Mouse (Mus musculus) ovary, postnatal 14 days (tissue): ENCODE data around the gene Thsd4.
A peak's percentile ranks its signal among the peaks of the same experiment; 100 is the strongest.

Source experiments
- DNase-seq: peaks from one replicate; pipeline ENCODE4 v3.0.0; 2022; ENCODE audit warnings: low spot score

Thsd4 gene

GRCm38 (mm10) chr9:60521806-60522264, at the start of gene Thsd4:
TSS of gene Thsd4 (minus strand) at chr9:60522046.
- DNase-seq, result peak; percentile 64

DNA sequence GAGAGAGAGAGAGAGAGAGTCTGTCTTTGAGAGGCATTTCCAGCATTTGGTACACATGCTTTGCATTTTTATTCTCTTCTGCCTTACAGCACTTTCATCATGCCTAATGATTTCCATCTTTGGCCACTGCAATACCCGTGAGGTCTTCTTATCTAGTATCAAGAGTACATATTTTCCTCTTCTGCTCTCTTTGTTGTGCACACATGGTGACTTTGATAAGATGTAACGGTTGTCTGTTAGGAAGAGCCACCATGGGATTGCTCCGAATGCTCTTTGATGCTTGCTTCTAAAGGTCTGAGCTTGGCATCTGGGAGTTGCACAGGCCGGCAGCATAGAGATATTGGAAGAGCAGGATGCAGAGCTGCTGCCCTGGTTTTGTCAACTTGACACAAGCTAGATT, 49.2 kb upstream of the Thsd4 start:
- DNase-seq, result no peak

GRCm38 (mm10) chr9:60569366-60569765, 47.5 kb upstream of the Thsd4 start:
- DNase-seq, result no peak

DNA sequence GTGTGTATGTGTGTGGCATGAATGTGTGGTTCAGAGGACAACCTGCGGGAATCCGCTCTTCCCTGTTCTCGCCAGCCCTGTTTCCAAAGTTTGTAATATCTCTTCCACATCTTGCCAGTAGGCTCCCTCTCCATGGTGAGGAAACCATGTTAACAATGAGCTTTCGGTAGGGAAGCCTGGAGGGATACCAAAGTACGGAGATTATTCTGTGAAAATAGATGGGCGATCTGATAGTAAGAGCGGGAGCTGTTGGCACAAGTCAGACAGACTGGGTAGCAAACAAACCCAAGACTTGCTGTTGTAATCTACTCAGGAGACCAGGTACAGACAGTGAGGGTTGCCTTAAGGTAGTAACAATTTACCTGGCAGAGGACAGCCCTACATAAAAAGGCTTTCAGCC, 42.0 kb upstream of the Thsd4 start:
- DNase-seq, result no peak

- no peak for DNase-seq
These were observed 40.9 kb upstream of the Thsd4 start for GRCm38 (mm10) chr9:60562443-60563371.

GRCm38 (mm10) chr9:60561641-60562289, 39.9 kb upstream of the Thsd4 start:
- no peak for DNase-seq

GRCm38 (mm10) chr9:60558507-60558906, 36.7 kb upstream of the Thsd4 start:
- no peak for DNase-seq

GRCm38 (mm10) chr9:60551238-60551637, 29.4 kb upstream of the Thsd4 start:
- DNase-seq, result no peak

- DNase-seq, result peak; percentile 42
These were observed 26.3 kb upstream of the Thsd4 start for GRCm38 (mm10) chr9:60548182-60548581.

GRCm38 (mm10) chr9:60546169-60546568, 24.3 kb upstream of the Thsd4 start:
- DNase-seq, result no peak

DNA sequence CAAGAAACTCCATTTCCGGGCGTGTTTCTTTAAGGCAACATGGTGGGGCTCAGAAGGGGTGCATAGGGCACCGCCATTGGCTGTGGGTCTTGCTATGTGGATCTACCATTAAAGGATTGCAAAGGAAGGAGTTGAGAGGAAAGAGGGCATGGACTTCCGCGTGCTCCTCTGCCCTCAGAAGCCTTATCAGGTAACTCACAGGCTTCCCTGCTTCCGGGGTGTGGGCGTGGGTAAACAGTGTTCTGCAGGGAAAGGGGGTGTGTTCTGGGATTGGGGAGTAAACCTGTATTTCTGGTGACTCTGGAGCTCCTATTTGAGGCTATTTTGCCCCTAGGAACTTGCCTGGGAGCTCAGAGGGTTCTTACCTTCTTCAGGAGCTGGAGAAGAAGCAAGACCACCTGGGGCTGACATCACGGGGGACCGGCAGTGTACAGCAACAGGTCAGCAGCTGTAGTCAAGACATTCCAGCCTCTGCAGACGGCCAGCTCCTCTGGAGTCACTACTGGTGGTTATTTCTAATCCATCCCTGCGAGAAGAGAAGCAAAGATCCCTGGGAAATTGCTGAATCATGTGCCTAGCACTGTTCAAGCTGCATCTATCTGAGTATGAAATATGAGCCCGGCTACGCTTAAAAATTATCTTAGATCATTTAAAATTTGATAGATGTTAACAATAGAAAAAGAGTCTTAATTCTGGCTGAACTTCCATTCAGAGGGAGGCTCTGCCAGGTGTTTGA, 23.7 kb upstream of the Thsd4 start:
- DNase-seq, result no peak

DNA sequence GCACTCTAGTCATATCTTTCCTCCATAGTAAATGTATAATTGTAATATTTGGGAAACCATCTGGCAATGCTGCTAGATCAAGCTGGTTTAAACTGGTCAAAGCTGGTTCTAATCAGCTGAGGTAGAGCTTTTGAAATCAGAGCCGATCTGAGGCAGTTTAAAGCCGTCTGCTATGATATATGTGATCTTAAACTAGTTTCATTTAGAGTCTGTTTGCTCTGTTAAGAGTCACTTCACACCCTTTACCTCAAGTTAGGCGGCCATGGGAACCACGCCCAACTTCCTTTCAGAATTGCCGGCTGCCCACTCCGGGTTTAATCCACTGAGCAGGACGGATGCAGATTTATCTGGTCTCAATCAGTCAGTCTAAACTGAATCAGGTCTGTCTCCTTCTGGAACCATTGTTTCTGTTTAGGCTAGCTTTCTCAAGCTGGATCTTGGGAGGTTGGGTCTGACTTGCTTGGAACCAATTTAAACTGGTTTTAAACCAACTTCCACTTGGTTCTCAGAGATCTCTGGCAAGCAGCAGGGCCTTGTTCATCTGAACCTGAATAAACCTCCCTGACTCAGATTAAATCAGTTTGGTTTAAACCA, 21.7 kb upstream of the Thsd4 start:
- no peak for DNase-seq

GRCm38 (mm10) chr9:60530310-60530709, 8.5 kb upstream of the Thsd4 start:
- no peak for DNase-seq

DNA sequence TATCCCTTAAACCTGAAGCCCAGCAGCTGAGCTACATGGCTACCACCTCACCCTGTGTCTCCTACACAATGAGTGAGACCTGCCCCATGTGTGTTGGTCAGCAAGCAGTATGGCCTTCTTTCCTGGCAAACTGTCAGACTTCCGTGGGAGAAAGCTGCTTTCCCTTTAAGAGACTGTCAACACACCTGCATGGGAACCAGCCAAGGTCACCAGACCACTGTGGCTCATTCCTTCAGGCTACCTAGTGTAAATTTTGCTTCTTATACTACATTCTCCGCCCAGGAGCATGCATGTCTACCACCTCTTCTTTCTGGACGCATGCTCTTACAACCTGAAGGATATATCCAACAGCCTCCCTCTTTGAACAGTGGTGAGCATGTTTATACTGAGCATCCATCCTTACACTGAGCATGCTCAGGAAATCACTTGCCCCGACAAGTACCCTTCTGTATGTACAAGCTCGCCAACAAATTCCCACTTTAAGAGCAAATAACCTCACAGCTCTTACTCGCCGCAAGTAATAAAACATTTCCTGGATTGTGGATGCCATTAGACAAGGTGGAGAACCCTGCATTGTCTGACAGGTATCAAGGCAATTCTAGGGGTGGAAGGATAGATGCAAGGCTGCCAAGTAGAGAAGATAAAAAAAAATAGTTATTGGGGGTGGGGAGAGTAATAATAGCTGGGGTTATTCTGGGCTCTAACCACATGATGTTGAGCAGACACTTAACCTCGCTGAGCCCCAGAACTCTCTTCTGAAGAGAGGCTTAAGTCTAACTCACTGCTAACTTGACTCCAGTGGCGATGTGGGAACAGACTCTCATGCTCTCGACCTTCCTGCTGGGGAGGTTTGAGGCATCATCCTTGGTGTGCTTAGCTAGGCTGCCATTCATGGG, 7.8 kb upstream of the Thsd4 start:
- no peak for DNase-seq

GRCm38 (mm10) chr9:60528269-60528668, 6.4 kb upstream of the Thsd4 start:
- no peak for DNase-seq

GRCm38 (mm10) chr9:60527836-60528235, 6.0 kb upstream of the Thsd4 start:
- no peak for DNase-seq

GRCm38 (mm10) chr9:60527051-60527450, 5.2 kb upstream of the Thsd4 start:
- DNase-seq, result no peak

GRCm38 (mm10) chr9:60526195-60526594, 4.3 kb upstream of the Thsd4 start:
- DNase-seq, result no peak

- DNase-seq, result no peak
These were observed 703 bp downstream of the Thsd4 start for GRCm38 (mm10) chr9:60521143-60521542.

DNA sequence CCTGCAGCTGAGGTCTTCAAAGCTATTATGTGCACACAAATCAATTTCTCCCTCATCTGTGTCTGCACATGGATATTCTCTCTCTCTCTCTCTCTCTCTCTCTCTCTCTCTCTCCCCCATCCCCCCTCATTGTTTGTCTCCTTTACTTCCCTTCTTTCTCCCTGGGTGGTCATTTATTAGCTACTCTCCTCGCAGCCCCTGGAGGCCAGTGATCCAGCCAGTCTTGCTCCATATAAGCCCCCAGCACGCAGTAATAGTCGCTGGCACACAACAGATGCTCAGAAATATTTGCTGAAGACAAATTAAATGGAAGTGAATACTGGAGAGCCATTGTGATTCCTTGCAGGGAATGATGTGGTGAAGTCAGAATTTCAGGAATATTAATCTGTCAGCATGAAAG, 2.2 kb downstream of the Thsd4 start:
- no peak for DNase-seq

- DNase-seq, result no peak
These were observed 3.6 kb downstream of the Thsd4 start for GRCm38 (mm10) chr9:60518216-60518615.
